Mouse (Mus musculus) spleen, postnatal 10 days (tissue): ENCODE data around the gene Nprl3.

Experiments
- DNase-seq, 2 experiments: peaks; one replicate each; pipeline ENCODE4 v3.0.0; 2021 to 2022; ENCODE audit warnings: low spot score in 2 of 2

The Nprl3 gene

DNA sequence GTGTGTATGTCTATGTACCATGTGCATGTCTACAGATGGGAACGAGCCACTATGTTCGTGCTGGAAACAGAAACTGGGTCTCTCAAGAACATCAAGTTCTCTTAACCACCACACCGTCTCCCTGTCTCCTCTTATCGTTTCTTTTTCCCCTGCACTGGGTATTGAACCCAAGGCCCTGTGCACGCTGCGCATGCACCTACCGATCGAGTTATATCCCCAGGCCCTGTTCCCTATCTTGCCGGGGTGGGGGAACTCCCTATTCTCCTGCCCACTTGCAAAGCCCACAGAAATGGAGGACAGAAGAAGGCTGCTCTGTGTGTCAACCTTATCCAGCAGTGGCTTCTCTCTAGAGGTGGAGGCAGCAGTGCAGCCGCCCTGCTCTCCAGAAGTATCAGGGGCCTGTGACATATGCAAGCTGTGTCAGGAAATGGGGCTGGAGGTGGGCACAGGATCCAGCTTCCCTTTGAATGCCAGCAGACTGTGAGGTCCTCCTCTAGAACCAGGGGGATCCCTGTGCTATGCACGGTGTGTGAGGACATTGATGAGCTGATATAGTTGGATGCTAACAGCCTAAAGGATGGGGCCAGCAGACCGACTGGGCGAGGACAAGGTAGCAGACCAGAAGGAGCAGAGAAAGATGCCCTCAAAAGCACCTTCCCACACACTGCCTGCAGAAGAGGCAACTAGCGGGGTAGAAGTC is 69.1 kb downstream of the Nprl3 start:
- peak in 1 of 2 experiments; percentile 13 for DNase-seq

DNA sequence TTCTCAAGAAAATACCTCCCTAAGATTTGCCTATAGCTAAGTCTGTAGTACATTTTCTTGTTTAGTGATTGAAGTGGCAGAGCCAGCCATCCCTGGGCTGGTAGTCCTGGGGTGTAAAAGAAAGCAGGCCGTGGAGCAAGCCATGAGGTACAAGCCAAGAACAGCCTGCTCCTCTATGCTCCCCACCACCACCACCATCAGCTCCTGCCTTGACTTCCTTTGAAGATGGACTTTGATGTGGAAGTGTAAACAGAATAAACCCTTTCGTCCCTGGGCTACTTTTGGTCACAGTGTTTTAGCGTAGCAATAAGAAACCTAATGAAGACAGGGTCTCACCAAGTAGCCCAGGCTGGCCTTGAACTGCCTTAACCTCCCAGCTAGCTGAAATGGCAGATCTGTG is 69.7 kb downstream of the Nprl3 start:
- no peak for DNase-seq

DNA sequence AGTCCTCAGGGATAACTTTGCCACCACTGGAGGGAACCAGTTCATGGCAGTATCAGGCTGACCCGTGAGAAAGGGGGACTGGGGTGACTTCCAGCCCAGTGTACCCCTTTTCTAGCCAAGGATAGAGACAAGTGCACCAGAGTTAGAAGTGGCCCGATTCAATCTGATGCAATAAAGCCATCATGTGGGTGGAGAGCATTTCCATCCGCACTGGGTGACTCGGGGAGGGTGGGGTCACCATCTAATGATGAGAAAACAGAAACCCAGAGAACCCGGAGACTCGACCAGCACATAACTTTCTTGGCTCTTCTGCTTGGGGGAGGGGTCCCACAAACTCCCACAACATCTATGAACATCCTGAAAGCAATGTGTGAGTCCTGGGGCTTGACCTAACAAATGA is 70.8 kb downstream of the Nprl3 start:
- DNase-seq = peak in 1 of 2 experiments; percentile 9

DNA sequence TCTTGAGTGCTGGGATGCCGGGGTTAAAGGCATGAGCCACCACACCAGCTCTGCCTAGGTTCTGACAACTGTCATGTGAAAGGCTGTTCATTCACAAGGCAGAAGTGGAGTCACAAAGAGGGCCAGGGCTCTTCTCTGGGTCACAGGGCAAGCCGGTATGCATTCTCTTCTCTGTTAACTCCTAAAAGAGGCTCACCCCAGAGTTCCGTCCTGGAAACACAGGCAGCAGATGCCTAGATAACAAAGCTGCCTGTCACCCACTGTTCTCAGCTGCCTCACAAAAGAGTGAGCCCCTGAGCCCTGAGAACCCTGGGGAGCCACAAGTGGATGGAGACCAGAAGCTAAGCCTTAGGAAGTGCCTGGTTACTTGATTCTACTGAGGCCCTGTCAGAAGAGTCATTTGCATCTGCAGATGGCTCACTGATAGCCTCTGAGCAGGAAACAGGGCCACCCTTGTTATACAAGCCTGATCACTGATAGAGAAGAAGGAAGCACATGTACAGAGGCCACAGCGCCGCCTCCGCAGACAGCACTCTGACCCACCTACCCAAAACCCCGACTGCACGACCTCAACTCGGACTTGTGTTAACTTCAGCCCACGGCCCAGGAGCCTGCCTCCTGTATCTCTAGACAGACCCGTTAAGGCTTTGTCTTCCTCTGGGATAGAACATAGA is 71.5 kb downstream of the Nprl3 start:
- DNase-seq = peak in 1 of 2 experiments; percentile 26

DNA sequence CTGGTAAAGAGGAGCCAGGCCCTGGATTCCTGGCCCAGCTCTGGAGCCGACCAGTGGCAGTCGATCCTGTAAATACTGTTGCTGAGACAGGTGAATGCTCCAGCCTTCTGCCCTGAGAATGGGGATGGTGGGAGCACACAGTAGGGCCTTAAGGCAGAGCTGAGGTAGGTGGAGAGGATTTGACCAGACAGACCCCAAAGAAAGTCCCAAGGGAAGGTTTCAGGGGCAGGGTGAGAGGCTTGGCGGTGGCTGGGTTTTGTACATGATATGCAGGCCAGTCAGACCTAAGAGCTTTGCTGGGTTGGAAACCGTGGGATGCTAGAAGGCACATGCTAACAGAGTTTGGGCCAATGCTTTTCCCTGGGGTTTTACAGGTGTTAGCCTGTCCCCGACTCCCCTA is 72.9 kb downstream of the Nprl3 start:
- DNase-seq = no peak

DNA sequence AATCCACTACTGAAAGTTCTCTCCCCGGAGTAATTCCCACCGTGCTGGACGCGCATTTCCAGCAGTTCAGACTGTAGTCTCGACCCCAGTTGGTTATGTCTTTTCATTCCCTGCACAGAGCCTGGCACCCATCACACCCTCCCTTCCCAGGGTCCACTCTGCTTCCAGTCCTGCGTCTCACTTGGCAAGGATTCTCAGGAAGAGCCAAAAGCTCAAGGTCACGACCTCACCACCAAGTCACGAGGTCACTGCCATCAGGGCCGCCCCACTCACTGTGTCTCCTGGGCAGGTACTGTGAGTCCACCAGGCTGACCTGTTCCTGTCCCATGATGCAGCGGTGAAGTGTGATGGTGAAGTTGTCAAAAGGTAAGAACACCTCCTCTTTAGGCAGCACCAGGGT is 73.4 kb downstream of the Nprl3 start:
- DNase-seq = peak in 1 of 2 experiments; percentile 7

DNA sequence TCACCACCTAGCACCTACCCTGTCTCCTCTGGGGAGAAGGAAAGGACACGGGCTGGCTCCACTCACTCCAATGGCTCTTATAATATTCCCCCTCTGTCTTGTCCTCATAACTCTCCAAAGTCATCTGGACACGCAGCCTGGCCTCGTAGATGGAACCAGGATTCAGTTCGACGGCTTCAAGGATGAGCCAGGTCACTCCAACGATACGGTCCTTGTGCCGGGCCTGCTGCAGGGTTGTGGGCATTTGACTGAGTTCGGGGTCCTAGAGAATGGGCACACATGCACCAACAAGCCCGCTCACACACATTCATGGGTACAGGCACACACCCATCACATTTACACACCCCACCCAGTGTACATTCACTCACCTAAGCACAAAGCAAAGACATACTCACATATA is 74.4 kb downstream of the Nprl3 start:
- DNase-seq = no peak

DNA sequence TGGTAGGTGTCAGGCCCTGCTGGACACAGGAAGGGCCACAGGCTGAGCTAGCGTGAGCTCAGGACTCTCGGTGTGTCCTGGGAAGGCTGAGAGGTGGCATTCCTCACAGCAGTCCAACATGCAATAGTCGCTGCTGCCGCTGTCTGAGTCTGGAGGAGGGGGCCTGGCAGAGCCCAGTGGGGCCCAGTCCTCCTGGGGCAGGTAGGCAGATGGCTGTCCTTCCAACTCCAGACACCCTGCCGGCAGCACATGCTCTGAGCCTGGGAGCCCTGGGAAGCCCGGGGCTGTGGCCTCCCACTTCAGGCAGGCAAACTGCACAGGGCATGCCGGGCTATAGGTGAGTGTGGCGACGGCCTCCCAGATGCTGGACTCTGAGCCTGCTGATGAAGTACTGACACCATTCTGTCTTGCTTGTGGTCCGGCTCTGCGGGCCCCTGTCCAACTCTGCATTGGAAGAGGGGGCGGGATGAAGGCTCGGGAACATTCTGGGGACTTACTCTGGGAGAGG is 76.8 kb downstream of the Nprl3 start:
- DNase-seq = no peak

DNA sequence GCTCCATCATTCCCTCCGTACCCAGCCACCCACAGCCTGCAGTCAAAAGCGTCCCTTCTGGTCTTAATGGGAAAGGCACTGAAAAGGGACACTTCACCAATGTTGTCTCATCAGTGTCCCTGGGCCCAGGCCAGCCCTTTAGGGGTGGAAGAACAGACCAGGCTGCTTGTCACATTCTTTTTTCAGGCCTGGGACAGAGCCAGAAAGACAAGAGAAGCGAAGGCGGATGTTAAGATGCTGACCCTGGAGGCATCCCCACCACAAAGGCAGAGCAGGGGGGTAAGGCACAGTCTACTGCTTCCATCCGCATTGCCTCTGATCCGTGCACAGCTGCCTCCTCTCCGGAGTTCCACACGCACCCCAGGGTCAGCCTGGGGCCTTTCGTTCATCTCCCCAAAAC is 77.4 kb downstream of the Nprl3 start:
- no peak for DNase-seq

DNA sequence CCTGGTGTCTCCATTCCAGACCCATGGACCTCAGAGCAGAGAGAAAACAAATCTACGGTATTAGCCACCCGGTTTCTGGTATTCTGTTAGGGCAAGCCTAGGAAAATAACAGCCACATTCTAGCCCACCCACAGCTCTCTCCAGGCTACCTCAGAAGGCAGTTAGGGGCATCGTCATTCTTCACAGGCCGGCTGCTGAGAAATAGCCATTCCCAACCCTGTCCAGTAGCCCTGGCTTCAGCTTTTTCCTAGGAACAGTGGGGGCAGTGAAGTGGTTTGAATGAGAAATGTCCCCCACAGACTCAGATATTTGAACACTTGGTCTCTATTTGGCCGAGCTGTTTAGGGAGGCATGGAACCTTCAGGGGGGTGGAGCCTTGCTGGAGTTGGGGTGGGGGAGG is 78.1 kb downstream of the Nprl3 start:
- no peak for DNase-seq

DNA sequence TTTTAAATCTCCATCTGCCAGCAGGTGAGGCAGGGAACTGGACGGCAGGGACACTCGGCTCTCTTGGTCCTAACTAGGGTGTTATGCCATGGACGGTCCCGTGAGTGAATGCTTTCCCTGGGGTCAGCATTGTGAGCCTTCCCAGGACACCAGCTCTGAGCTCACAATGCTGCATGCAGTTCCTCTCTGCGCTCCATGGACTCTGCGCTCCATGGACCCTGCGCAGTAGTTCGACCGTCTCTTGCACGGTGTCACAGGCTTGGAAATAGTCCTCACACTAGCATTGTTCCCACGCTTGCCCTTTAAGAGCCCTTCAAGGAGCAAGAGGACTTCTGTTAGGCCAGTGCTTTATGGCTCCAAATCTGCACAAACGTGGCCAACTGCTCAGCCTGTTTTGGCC is 78.6 kb downstream of the Nprl3 start:
- DNase-seq = no peak

DNA sequence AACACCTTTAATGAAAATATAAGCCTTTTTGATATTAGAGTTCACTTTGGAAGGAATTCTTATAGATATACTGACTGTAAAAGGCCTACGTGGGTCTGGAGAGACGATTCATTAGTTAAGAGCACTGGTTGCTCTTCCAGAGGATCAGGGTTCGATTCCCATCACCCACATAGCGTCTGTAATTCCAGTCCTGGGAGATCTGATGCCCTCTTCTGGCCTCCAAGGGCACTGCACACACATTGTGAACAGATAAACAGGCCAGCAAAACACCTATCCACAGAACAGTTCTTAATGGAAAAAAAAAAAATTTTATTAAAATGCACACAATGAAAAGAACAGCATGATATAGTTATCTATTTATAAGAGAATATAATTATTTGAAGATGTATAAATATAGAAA is 80.3 kb downstream of the Nprl3 start:
- no peak for DNase-seq

DNA sequence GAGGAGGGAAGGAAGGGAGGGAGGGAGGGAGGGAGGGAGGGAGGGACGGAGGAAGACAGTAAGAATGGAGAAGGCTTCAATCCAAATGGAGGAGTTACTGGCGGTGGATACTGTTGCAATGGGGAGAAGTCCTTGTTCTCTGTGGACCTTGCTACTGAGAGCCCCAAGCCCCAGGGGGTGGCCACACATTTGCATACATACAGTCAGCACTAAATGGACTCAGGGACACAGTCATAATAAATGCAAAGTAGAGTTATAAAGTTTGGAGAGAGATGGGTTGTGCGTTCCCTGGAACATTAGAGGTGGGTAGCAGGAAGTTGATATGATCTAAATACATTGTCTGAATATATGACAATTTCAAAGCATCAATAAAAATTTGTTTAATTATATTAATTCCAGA is 81.5 kb downstream of the Nprl3 start:
- no peak for DNase-seq

DNA sequence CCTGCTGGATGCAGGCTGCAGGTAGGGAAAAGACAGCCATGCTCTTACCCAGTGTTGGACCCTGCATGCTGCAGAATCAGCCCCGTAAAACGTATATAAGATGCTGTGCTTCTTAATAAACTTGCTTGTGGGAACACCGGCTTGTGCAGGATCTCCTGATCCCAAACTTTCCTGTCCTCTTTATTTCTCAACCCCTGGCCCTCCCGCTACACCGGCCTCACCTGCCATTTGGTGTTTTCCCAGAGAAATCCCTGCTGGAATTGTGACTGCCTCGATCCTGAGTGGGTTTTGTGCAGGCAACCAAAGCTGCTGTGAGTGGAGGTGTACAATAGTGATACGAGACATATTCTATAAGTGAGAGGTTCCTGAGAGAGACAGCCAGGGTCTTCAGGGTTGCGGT is 83.0 kb downstream of the Nprl3 start:
- DNase-seq = no peak

DNA sequence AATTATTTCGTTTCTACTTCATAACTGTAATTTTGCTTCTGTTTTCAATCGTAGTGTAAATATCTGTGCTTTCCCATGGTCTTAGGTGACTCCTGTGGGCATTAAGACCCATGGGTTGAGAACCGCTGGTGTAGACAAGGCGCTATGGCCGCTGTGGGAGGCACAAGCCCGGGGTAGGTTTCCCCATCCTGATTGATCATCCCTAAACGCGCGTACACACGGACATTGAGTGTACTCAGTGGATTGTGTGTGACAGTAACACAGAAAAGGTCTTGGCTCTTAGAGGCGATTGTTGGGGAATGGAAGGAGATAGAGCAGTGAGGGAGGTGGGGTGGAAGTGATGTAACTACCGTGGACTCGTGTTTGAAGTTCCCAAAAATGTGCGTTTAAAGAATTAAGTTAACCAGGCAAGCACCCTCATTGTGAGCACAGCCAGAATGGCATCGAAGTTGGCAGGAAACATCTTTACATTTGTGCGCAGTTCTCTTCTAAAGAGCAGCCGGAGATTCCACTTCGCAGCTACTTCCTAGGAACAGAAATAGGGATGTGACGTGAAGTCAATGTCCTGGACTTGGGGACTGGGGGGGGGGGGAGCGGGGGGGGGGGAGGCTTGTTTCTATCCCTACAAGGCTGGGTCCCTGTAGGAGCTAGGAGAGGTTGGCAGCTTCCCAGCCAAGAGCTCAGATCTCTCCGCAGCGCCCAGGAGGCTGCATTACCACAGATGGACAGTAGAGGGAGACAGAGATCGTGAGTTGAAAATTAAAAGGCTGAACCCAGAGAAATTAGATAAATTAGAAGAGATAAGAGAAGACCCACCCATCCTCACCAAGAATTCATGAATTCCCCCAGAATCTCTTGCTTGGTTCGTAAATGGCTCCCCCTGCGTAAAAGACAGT is 85.3 kb downstream of the Nprl3 start:
- DNase-seq = peak; percentile 79 to 83

DNA sequence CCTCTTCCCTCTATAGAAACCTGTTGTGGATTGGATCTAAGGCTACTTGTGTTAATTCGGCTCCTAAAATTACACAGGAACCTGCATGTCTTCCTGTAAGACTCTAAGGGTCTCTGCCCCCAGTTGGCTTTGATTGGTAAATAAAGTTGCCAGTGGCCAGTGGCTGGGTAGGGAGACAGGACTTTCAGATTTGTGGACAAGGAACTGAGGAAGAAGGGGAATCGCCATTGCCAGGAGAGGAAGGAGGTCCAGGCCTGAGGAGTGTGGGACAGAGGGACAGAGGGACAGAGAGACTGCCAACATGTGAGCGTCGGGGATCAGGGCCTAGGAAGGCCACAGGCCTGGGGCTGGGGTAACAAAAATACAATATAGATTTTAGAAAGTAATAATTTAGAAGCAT is 86.3 kb downstream of the Nprl3 start:
- DNase-seq = no peak

DNA sequence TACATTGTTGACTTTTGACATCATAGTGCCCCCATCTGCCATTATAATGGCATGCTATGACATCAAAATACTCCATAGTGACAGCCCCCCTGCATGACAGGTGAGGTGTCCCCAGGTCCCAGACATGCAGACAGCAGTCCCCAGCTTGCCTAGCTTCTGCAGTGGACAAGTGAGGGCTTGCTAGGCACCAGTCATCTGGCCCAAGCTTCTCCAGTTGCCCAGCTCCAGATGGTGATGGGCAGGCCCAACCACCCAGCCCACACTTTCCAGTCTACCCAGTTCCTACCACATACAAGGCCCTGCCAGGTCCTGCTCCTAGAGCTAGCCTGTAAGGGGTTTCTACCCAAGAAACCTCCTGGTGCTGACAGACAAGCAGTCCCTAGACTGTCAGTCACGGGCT is 89.0 kb downstream of the Nprl3 start:
- no peak for DNase-seq
